Mouse (Mus musculus): ENCODE results near the gene Sirt4.

Gene Sirt4

GRCm38 (mm10) chr5:115490638-115491000 is 6.1 kb upstream of the Sirt4 start:
- DNase-seq, result no peak

GRCm38 (mm10) chr5:115489699-115490637 is 5.4 kb upstream of the Sirt4 start:
- DNase-seq, result peak; percentile 94

- DNase-seq, result peak; percentile 85
Measured at GRCm38 (mm10) chr5:115488841-115489698, 4.5 kb upstream of the Sirt4 start.

- DNase-seq, result no peak
Measured at GRCm38 (mm10) chr5:115487942-115488580, 3.5 kb upstream of the Sirt4 start.

- no peak for DNase-seq
Measured at GRCm38 (mm10) chr5:115487353-115487752, 2.8 kb upstream of the Sirt4 start.

GRCm38 (mm10) chr5:115486726-115487125 is 2.2 kb upstream of the Sirt4 start:
- peak; percentile 61 for DNase-seq

- no peak for DNase-seq
Measured at GRCm38 (mm10) chr5:115485489-115486205, 1.1 kb upstream of the Sirt4 start.

GRCm38 (mm10) chr5:115484996-115485395 is 471 bp upstream of the Sirt4 start:
- DNase-seq, result peak; percentile 55

- no peak for DNase-seq
Measured at GRCm38 (mm10) chr5:115483385-115483784, 1.1 kb downstream of the Sirt4 start.

GRCm38 (mm10) chr5:115482390-115483265 is 1.9 kb downstream of the Sirt4 start:
- DNase-seq, result peak; percentile 53

GRCm38 (mm10) chr5:115480101-115480500 is 4.4 kb downstream of the Sirt4 start:
- peak; percentile 61 for DNase-seq

GRCm38 (mm10) chr5:115479561-115479960 is 5.0 kb downstream of the Sirt4 start:
- DNase-seq, result no peak

GRCm38 (mm10) chr5:115476107-115476727 is 8.3 kb downstream of the Sirt4 start:
- peak; percentile 35 for DNase-seq

GRCm38 (mm10) chr5:115475337-115476106 is 9.0 kb downstream of the Sirt4 start:
- DNase-seq, result peak; percentile 60

GRCm38 (mm10) chr5:115474174-115474828 is 10.2 kb downstream of the Sirt4 start:
- DNase-seq, result no peak

GRCm38 (mm10) chr5:115473191-115473590 is 11.3 kb downstream of the Sirt4 start:
- no peak for DNase-seq

- no peak for DNase-seq
Measured at GRCm38 (mm10) chr5:115470766-115471531, 13.6 kb downstream of the Sirt4 start.

GRCm38 (mm10) chr5:115469791-115470190 is 14.7 kb downstream of the Sirt4 start:
- no peak for DNase-seq

Measured in cerebellum, adult 11-12 months (tissue).